ENCODE assay signal across 8 mouse cellular contexts in genomic region chr4:119490806-119491205, GRCm38 (mm10). TPM values are rescaled to one million over a fixed set of nuclear protein-coding genes. Genes with fewer than 3 reads are reported as not detected.
DNase-seq lines count a peak whose midpoint lies in the region; TF ChIP-seq lines count a peak whose summit lies in the region.
"Had no signal": no experiment of that assay in that cellular context is flagged by ENCODE, and none has a peak within 500 bp of the region (broad histone marks: within the 10 kb centered on the region; RNA-seq: fewer than 3 reads in every experiment).

No protein-coding gene starts in this region.

- no peak overlapping the region for H3K27ac ChIP-seq in layer of hippocampus, adult 2 months
- H3K27ac ChIP-seq: limb, embryonic 15.5 days had no signal

- peak in 1 of 2 experiments; percentile 50 for DNase-seq in layer of hippocampus, adult 2 months (ENCODE audit: low spot score in 2 of 2)
- no peak for DNase-seq in layer of hippocampus, adult 9-10 months (ENCODE audit: low spot score)
- DNase-seq in MEL-GATA-1-ER (ENCODE audit: extremely low read depth, low read depth) = peak; percentile 30
- peak; percentile 20 for DNase-seq in c-Kit-positive CD71-positive TER-119-negative erythroid progenitor cells, embryonic 14.5 days (ENCODE audit: low read depth)
- peak; percentile 55 for DNase-seq in kidney, postnatal 10 days
- peak; percentile 31 for DNase-seq in naive thymus-derived CD4-positive, alpha-beta T cell, adult 2 months (ENCODE audit: low read depth)
- no peak for DNase-seq in ovary, postnatal 14 days (ENCODE audit: low spot score)

- H3K4me3 ChIP-seq in layer of hippocampus, adult 2 months = no peak overlapping the region
- H3K4me3 ChIP-seq: limb, embryonic 15.5 days had no signal

- peak; percentile 78 for TF ChIP-seq CTCF in layer of hippocampus, adult 2 months (conservative IDR thresholded peaks at IDR 0.05)

RNA-seq across cellular contexts. Expression of gene Rimkla, which starts 1.6 kb away (rescaled TPM):
- 10 to 100 TPM; 13.3 to 14.1 TPM for total RNA-seq in layer of hippocampus, adult 2 months (2021)

RNA-seq across cellular contexts. Expression of gene Foxj3, which starts 46.0 kb away (rescaled TPM):
- total RNA-seq in layer of hippocampus, adult 2 months (2021) = 10 to 100 TPM; 76.7 to 80.3 TPM

RNA-seq across cellular contexts. Expression of gene Frg2f1, which starts 48.5 kb away (rescaled TPM):
- total RNA-seq in layer of hippocampus, adult 2 months (2021) = 10 to 100 TPM; 25.5 to 25.7 TPM

Comparison
In these comparisons a context has a peak if more than half of its experiments do, and no peak if none do; other contexts are left out.
1. DNase-seq: peak in MEL-GATA-1-ER (single experiment), c-Kit-positive CD71-positive TER-119-negative erythroid progenitor cells, embryonic 14.5 days (single experiment), kidney, postnatal 10 days (single experiment) and naive thymus-derived CD4-positive, alpha-beta T cell, adult 2 months (single experiment); none in layer of hippocampus, adult 9-10 months (single experiment) and ovary, postnatal 14 days (single experiment).